Mouse (Mus musculus) stomach, postnatal 0 days (tissue): Measurements from ENCODE around the gene Zxdb. TPM values are rescaled to one million over a fixed set of nuclear protein-coding genes. Genes with fewer than 3 reads are reported as not detected.
A peak's percentile ranks its signal among the peaks of the same experiment; 100 is the strongest.
"Not testable (repeated sequence)": the region's sequence is repeated elsewhere in the genome, so short reads cannot be mapped to it uniquely, and the experiment has no call there.

Experiments used
- ATAC-seq: fragments of 200-750 bp; cut with Nextera tagmentation; 2 replicates; pipeline ENCODE4 v1.8.0; 2017; ENCODE audit not compliant: low FRiP score, low TSS enrichment
- DNase-seq: peaks from one replicate; pipeline ENCODE4 v3.0.0-alpha.2; 2016; ENCODE audit warnings: low spot score
- H3K27ac ChIP-seq: fragments of 300-500 bp; sonication (generic); replicated peaks from 2 replicates; pipeline ENCODE4 v1.5.1; 2014; ENCODE audit warnings: mild to moderate bottlenecking, control low read depth
- H3K27me3 ChIP-seq: fragments of 300-500 bp; sonication (generic); 2 replicates; pipeline ENCODE4 v1.6.1; 2014; ENCODE audit warnings: low read length; ENCODE audit not compliant: control insufficient read depth, insufficient read depth
- H3K36me3 ChIP-seq: fragments of 300-500 bp; sonication (generic); 2 replicates; pipeline ENCODE4 v1.6.1; 2014; ENCODE audit warnings: low read length, mixed read lengths; ENCODE audit not compliant: control insufficient read depth, insufficient read depth
- H3K4me1 ChIP-seq: fragments of 300-500 bp; sonication (generic); replicated peaks from 2 replicates; pipeline ENCODE4 v1.6.1; 2014; ENCODE audit warnings: antibody characterized with exemption; ENCODE audit not compliant: control insufficient read depth, insufficient read depth
- H3K4me2 ChIP-seq: fragments of 300-500 bp; sonication (generic); replicated peaks from 2 replicates; pipeline ENCODE4 v1.6.1; 2014; ENCODE audit warnings: low read depth, mild to moderate bottlenecking, control low read depth, moderate library complexity
- H3K4me3 ChIP-seq: fragments of 300-500 bp; sonication (generic); 2 replicates; pipeline ENCODE4 v1.5.1; 2014; ENCODE audit warnings: low read depth, low read length, control low read depth
- H3K9ac ChIP-seq: fragments of 300-500 bp; sonication (generic); 2 replicates; pipeline ENCODE4 v1.6.1; 2014; ENCODE audit warnings: mild to moderate bottlenecking, low read length, control low read depth, mixed read lengths
- H3K9me3 ChIP-seq: fragments of 300-500 bp; sonication (generic); 2 replicates; pipeline ENCODE4 v1.6.1; 2016; ENCODE audit warnings: low read length; ENCODE audit not compliant: control insufficient read depth
- CTCF ChIP-seq: IDR thresholded peaks from 2 replicates; pipeline ENCODE4 v1.5.1; 2016; ENCODE audit warnings: antibody characterized with exemption, low read depth, mild to moderate bottlenecking, moderate library complexity
- EP300 ChIP-seq: optimal IDR thresholded peaks from 2 replicates; pipeline ENCODE3; 2016; ENCODE audit warnings: antibody characterized with exemption
- WGBS: fragments of 180-500 bp; shearing (Covaris S2); extraction: QIAGEN DNeasy Blood & Tissue Kit; methylation state at CpG from one replicate; pipeline ENCODE4 v1.1.7; 2014; 5-methylcytosine and 5-hydroxymethylcytosine counted together
- polyA plus RNA-seq: library from polyadenylated mRNA; unstranded; fragments of >200 nt; fragmentation: Nextera tagmentation; extraction: Ambion mirVana; gene quantifications from 2 replicates; pipeline ENCODE4 v1.2.1, GENCODE M21; 2015

Gene Zxdb
- polyA plus RNA-seq = 0.92 and 1.1 TPM in 2 replicates

- not testable (repeated sequence) for H3K27me3 ChIP-seq, H3K4me1 ChIP-seq, H3K4me2 ChIP-seq, H3K9ac ChIP-seq, H3K36me3 ChIP-seq, DNase-seq, H3K9me3 ChIP-seq, H3K27ac ChIP-seq, H3K4me3 ChIP-seq
- ATAC-seq = peak; percentile 58
- WGBS = no CpG with 5 or more reads among the region's 60 CpGs
These were observed at the start of gene Zxdb for GRCm38 (mm10) chrX:94724192-94724971. TSS of gene Zxdb (plus strand) at chrX:94724569.

GRCm38 (mm10) chrX:94674977-94675376 lies 49.4 kb upstream of the Zxdb start:
- peak; percentile 76 for TF ChIP-seq CTCF
- TF ChIP-seq EP300 = no peak
- DNase-seq (peak; percentile 40), ATAC-seq (no peak)
- H3K4me3 ChIP-seq = no peak overlapping the region
- H3K9ac ChIP-seq = no peak overlapping the region
- no peak overlapping the region for H3K4me2 ChIP-seq
- H3K36me3 ChIP-seq = no peaks in the 10 kb centered on the region
- H3K27me3 ChIP-seq = no peaks in the 10 kb centered on the region
- no peaks in the 10 kb centered on the region for H3K9me3 ChIP-seq
- 46% methylated on average over 4 of the region's 4 CpGs for WGBS
- H3K27ac ChIP-seq = no peak overlapping the region
- no peaks in the 10 kb centered on the region for H3K4me1 ChIP-seq

GRCm38 (mm10) chrX:94681581-94681980 lies 42.8 kb upstream of the Zxdb start:
- not testable (repeated sequence) for H3K27me3 ChIP-seq, H3K4me2 ChIP-seq, H3K36me3 ChIP-seq, DNase-seq, H3K9me3 ChIP-seq, H3K4me3 ChIP-seq, H3K9ac ChIP-seq, H3K27ac ChIP-seq, ATAC-seq, H3K4me1 ChIP-seq
- no CpG with 5 or more reads among the region's 2 CpGs for WGBS

- H3K9ac ChIP-seq, DNase-seq, H3K27me3 ChIP-seq, H3K4me3 ChIP-seq, H3K9me3 ChIP-seq, H3K4me1 ChIP-seq, H3K4me2 ChIP-seq, H3K36me3 ChIP-seq, H3K27ac ChIP-seq: not testable (repeated sequence)
- ATAC-seq = peak; percentile 67; the same call in 1 of the 2 replicates
- TF ChIP-seq CTCF = peak; percentile 19; the same call in 1 of the 2 replicates
- 85% methylated on average over 3 of the region's 5 CpGs for WGBS
These were observed 34.8 kb upstream of the Zxdb start for GRCm38 (mm10) chrX:94689593-94689992.

- ATAC-seq, H3K4me1 ChIP-seq, H3K27me3 ChIP-seq, H3K4me3 ChIP-seq, DNase-seq, H3K4me2 ChIP-seq, H3K9me3 ChIP-seq, H3K36me3 ChIP-seq, H3K27ac ChIP-seq, H3K9ac ChIP-seq: not testable (repeated sequence)
- WGBS = 65% methylated on average over 5 of the region's 7 CpGs
These were observed 17.7 kb upstream of the Zxdb start for GRCm38 (mm10) chrX:94706676-94707075.

- H3K27me3 ChIP-seq, DNase-seq, H3K36me3 ChIP-seq, ATAC-seq, H3K4me1 ChIP-seq, H3K27ac ChIP-seq, H3K4me3 ChIP-seq, H3K4me2 ChIP-seq, H3K9ac ChIP-seq, H3K9me3 ChIP-seq: not testable (repeated sequence)
- no CpG with 5 or more reads among the region's 3 CpGs for WGBS
These were observed 14.6 kb upstream of the Zxdb start for GRCm38 (mm10) chrX:94709752-94710151.

- DNase-seq, H3K4me1 ChIP-seq, H3K9me3 ChIP-seq, H3K9ac ChIP-seq, H3K4me2 ChIP-seq, H3K27ac ChIP-seq, H3K4me3 ChIP-seq, H3K27me3 ChIP-seq, H3K36me3 ChIP-seq: not testable (repeated sequence)
- 19% methylated on average over 6 of the region's 102 CpGs for WGBS
- ATAC-seq = peak; percentile 61
These were observed 702 bp downstream of the Zxdb start for GRCm38 (mm10) chrX:94724972-94725569.

GRCm38 (mm10) chrX:94725627-94726083 lies 1.3 kb downstream of the Zxdb start:
- WGBS = no CpG with 5 or more reads among the region's 41 CpGs
- DNase-seq, H3K36me3 ChIP-seq, H3K4me2 ChIP-seq, H3K9ac ChIP-seq, H3K27me3 ChIP-seq, H3K4me1 ChIP-seq, H3K27ac ChIP-seq, H3K9me3 ChIP-seq, H3K4me3 ChIP-seq: not testable (repeated sequence)
- peak; percentile 59 for ATAC-seq
